Mouse (Mus musculus): Measurements from ENCODE around the gene Nt5c2.

DNA sequence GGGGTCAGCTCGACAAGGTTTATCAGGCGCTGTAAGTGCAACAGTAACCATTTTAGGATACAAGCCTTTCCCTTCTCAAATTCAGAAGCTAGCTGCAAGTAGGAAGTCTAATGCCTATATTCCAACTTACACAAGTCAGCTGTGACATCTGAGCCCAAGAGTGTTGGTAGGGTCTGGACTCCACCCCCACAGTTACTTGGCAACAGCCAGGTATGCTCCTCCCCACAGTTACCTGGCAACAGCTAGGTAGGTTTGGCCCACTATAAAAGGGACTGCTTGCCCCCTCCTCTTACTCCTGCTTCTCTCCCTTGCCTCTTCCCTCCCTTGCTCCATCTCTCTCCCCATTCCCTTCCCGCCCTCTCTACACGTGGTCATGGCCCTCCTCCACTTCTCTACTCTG, 34.1 kb upstream of the Nt5c2 start:
- no peak for TF ChIP-seq CTCF (IDR thresholded peaks at IDR 0.05; ENCODE audit: low read depth, low read length)
- no peak for TF ChIP-seq POLR2AphosphoS5 (IDR thresholded peaks at IDR 0.05; ENCODE audit: insufficient replicate concordance, low read depth, low read length)
